Mouse (Mus musculus) lung, postnatal 0 days (tissue): ENCODE results near the gene Car15. TPM values are rescaled to one million over a fixed set of nuclear protein-coding genes. Genes with fewer than 3 reads are reported as not detected.

Experiments
- ATAC-seq: fragments of 200-750 bp; cut with Nextera tagmentation; 2 replicates; pipeline ENCODE4 v1.8.0; 2017; ENCODE audit warnings: moderate library complexity
- DNase-seq: peaks from one replicate; pipeline ENCODE4 v3.0.0-alpha.2; 2016; ENCODE audit warnings: low spot score
- H3K27ac ChIP-seq: fragments of 300-500 bp; sonication (generic); 2 replicates; pipeline ENCODE4 v1.5.1; 2014; ENCODE audit warnings: antibody characterized with exemption, mild to moderate bottlenecking, low read length, mixed read lengths
- H3K27me3 ChIP-seq: fragments of 300-500 bp; sonication (generic); replicated peaks from 2 replicates; pipeline ENCODE4 v1.6.1; 2014; ENCODE audit warnings: low read length, mixed read lengths; ENCODE audit not compliant: insufficient read depth
- H3K36me3 ChIP-seq: fragments of 300-500 bp; sonication (generic); 2 replicates; pipeline ENCODE4 v1.6.1; 2014; ENCODE audit warnings: low read length, mixed read lengths; ENCODE audit not compliant: insufficient read depth
- H3K4me1 ChIP-seq: fragments of 300-500 bp; sonication (generic); 2 replicates; pipeline ENCODE4 v1.6.1; 2014; ENCODE audit warnings: antibody characterized with exemption, low read depth, low read length, mixed read lengths; ENCODE audit not compliant: insufficient read depth
- H3K4me2 ChIP-seq: fragments of 300-500 bp; sonication (generic); replicated peaks from 2 replicates; pipeline ENCODE4 v1.6.1; 2014; ENCODE audit warnings: low read depth, mild to moderate bottlenecking, low read length, moderate library complexity, mixed read lengths
- H3K4me3 ChIP-seq: fragments of 300-500 bp; sonication (generic); 2 replicates; pipeline ENCODE4 v1.5.1; 2014; ENCODE audit warnings: low read depth, low read length
- H3K9ac ChIP-seq: fragments of 300-500 bp; sonication (generic); replicated peaks from 2 replicates; pipeline ENCODE4 v1.6.1; 2014; ENCODE audit warnings: low read depth, mild to moderate bottlenecking
- H3K9me3 ChIP-seq: fragments of 300-500 bp; sonication (generic); 2 replicates; pipeline ENCODE4 v1.6.1; 2016; ENCODE audit warnings: low read length, mixed read lengths
- CTCF ChIP-seq: IDR thresholded peaks from 2 replicates; pipeline ENCODE4 v1.5.1; 2016; ENCODE audit warnings: antibody characterized with exemption, mild to moderate bottlenecking
- EP300 ChIP-seq: IDR thresholded peaks from 2 replicates; pipeline ENCODE4 v1.6.1; 2016; ENCODE audit warnings: antibody characterized with exemption, mild to moderate bottlenecking, control low read depth
- WGBS: fragments of 180-500 bp; shearing (Covaris S2); extraction: QIAGEN DNeasy Blood & Tissue Kit; methylation state at CpG from one replicate; pipeline ENCODE4 v1.1.7; 2014; 5-methylcytosine and 5-hydroxymethylcytosine counted together
- polyA plus RNA-seq: library from polyadenylated mRNA; unstranded; fragments of >200 nt; fragmentation: Nextera tagmentation; extraction: Ambion mirVana; gene quantifications from 2 replicates; pipeline ENCODE4 v1.2.1, GENCODE M21; 2015

Car15 gene
- polyA plus RNA-seq, 1 experiment from 2014 or later, result 1.8 TPM

- Histone ChIP-seq H3K27ac (peak overlapping the region; percentile 94; the same call in 1 of the 2 replicates), H3K9me3 (no peaks in the 10 kb centered on the region), H3K4me3 (no peak overlapping the region), H3K4me2 (no peak overlapping the region), H3K36me3 (no peaks in the 10 kb centered on the region), H3K9ac (no peak overlapping the region), H3K27me3 (0 out of 2 replicates have a peak, but pooled peaks cover 7% of the 10 kb centered on the region), H3K4me1 (peaks cover 6% of the 10 kb centered on the region; the same call in 1 of the 2 replicates)
- TF ChIP-seq CTCF (peak; percentile 53), EP300 (peak; percentile 59)
- DNase-seq, result peak; percentile 89
- WGBS, result 50% methylated on average over 5 of the region's 5 CpGs
- peak; percentile 82 for ATAC-seq
These were observed 42.5 kb downstream of the Car15 start for GRCm38 (mm10) chr16:17795643-17796042.

DNA sequence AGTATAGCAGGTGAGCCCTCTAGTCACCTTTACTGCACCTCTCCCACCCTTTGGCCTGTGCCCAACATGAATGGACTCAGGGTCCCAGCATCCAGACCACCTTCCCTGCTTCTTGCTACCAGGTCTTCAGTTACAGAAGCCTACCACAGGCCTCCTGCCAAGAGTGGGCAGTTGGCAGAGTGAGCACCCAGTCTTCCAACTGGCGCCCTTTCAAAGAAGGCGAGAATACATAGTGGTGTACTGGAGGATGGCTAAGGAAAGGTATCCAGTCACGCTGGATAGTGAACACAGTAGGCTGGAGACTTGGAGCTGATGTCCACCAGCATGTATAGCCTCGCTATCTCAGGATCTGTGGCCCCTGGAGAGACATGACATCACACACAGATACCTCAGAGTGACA is 44.1 kb downstream of the Car15 start:
- no peak overlapping the region for H3K4me2 ChIP-seq
- peaks cover 5% of the 10 kb centered on the region; the same call in 1 of the 2 replicates for H3K36me3 ChIP-seq
- no peak overlapping the region for H3K27ac ChIP-seq
- no peak overlapping the region for H3K4me3 ChIP-seq
- H3K27me3 ChIP-seq, result 0 out of 2 replicates have a peak, but pooled peaks cover under 1% of the 10 kb centered on the region
- no peak for DNase-seq
- H3K9me3 ChIP-seq, result no peaks in the 10 kb centered on the region
- no peak overlapping the region for H3K9ac ChIP-seq
- H3K4me1 ChIP-seq, result peaks cover 6% of the 10 kb centered on the region; the same call in 1 of the 2 replicates
- no peak for ATAC-seq
- WGBS, result 86% methylated on average over 4 of the region's 4 CpGs
- TF ChIP-seq CTCF (no peak), EP300 (no peak)

- H3K4me3 ChIP-seq, result no peak overlapping the region
- H3K4me2 ChIP-seq, result no peak overlapping the region
- H3K27me3 ChIP-seq, result no peaks in the 10 kb centered on the region
- no peak for ATAC-seq
- peaks cover 6% of the 10 kb centered on the region; the same call in 1 of the 2 replicates for H3K4me1 ChIP-seq
- H3K9ac ChIP-seq, result no peak overlapping the region
- whole genome bisulfite sequencing, result 82% methylated on average over 3 of the region's 3 CpGs
- peaks cover 9% of the 10 kb centered on the region; the same call in 1 of the 2 replicates for H3K36me3 ChIP-seq
- H3K9me3 ChIP-seq, result no peaks in the 10 kb centered on the region
- no peak overlapping the region for H3K27ac ChIP-seq
- DNase-seq, result no peak
- TF ChIP-seq EP300 (no peak), CTCF (no peak)
These were observed 45.4 kb downstream of the Car15 start for GRCm38 (mm10) chr16:17792728-17793127.

DNA sequence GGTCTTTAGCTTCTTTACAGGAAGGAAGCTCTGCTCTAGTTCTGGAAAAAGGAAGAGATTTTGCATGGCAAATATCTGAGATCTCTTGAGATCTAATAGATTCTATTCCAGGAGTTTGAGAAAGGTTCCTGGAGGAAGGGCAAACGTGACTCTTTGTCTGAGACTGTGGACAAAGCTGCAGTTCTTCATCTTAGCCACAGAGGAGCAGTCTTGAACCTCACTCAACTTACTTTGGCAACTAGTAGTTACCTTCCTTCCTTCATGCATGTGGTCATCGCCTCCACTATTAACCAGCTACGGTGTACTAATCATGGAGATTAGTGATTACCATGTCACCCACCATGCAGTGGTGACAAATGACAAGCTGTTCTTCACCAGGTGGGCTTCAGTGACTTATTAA is 52.8 kb downstream of the Car15 start:
- Histone ChIP-seq H3K4me2 (no peak overlapping the region), H3K36me3 (peaks cover 17% of the 10 kb centered on the region; the same call in 1 of the 2 replicates), H3K27me3 (no peaks in the 10 kb centered on the region), H3K4me1 (no peaks in the 10 kb centered on the region), H3K27ac (no peak overlapping the region), H3K9ac (no peak overlapping the region), H3K9me3 (no peaks in the 10 kb centered on the region), H3K4me3 (no peak overlapping the region)
- 58% methylated on average over 3 of the region's 3 CpGs for WGBS
- no peak; the same call in 1 of the 2 replicates for ATAC-seq
- TF ChIP-seq CTCF (peak; percentile 78), EP300 (no peak)
- peak; percentile 76 for DNase-seq

Other genes starting within 250 kb of the Car15 start
- gene Smpd4, start 219.0 kb downstream of the Car15 start, polyA plus RNA-seq, result 7.9 and 8.8 TPM in 2 replicates
- gene Ccdc74a, start 191.9 kb downstream of the Car15 start, polyA plus RNA-seq, result 10.4 and 13.0 TPM in 2 replicates
- 23.0 and 24.0 TPM in 2 replicates for gene Med15, start 105.5 kb downstream of the Car15 start, polyA plus RNA-seq
- 25.4 and 29.8 TPM in 2 replicates for gene Klhl22, start 78.7 kb downstream of the Car15 start, polyA plus RNA-seq
- 18.5 and 20.4 TPM in 2 replicates for gene Scarf2, start 41.1 kb downstream of the Car15 start, polyA plus RNA-seq
- not detected in 2 replicates for gene B830017H08Rik, start 5.2 kb downstream of the Car15 start, polyA plus RNA-seq
- 0.11 and 0.18 TPM in 2 replicates for gene Gm20518, start 53.3 kb upstream of the Car15 start, polyA plus RNA-seq
- not detected in 2 replicates for gene Tssk1, start 55.9 kb upstream of the Car15 start, polyA plus RNA-seq
- 47.3 and 49.2 TPM in 2 replicates for gene Dgcr2, start 60.2 kb upstream of the Car15 start, polyA plus RNA-seq
- not detected in 2 replicates for gene Tssk2, start 60.3 kb upstream of the Car15 start, polyA plus RNA-seq
- 21.8 and 22.6 TPM in 2 replicates for gene Ess2, start 73.0 kb upstream of the Car15 start, polyA plus RNA-seq
- gene Gsc2, start 76.7 kb upstream of the Car15 start, polyA plus RNA-seq, result not detected in 2 replicates
- gene Slc25a1, start 89.9 kb upstream of the Car15 start, polyA plus RNA-seq, result 87.3 and 94.0 TPM in 2 replicates
- 0.21 and 0.30 TPM in 2 replicates for gene Vpreb2, start 142.1 kb upstream of the Car15 start, polyA plus RNA-seq
- 78.6 and 87.2 TPM in 2 replicates for gene Dgcr6, start 214.5 kb upstream of the Car15 start, polyA plus RNA-seq